ENCODE assay signal across 8 mouse cellular contexts in genomic region chr5:73642091-73642490, GRCm38 (mm10). TPM values are rescaled to one million over a fixed set of nuclear protein-coding genes. Genes with fewer than 3 reads are reported as not detected.
DNase-seq lines count a peak whose midpoint lies in the region; ATAC-seq and TF ChIP-seq lines count a peak whose summit lies in the region.

No protein-coding gene starts in this region.

- TF ChIP-seq CTCF in forebrain, postnatal 0 days (IDR thresholded peaks at IDR 0.05; ENCODE audit: low read depth), result peak; percentile 72
- peak; percentile 32; the same call in 1 of the 2 replicates for TF ChIP-seq CTCF in small intestine, adult 2 months (IDR thresholded peaks at IDR 0.05; ENCODE audit: extremely low read depth, insufficient read length, insufficient replicate concordance, low read depth, low read length)

- 0 out of 2 replicates have a peak, but pooled peaks cover 8% of the 10 kb centered on the region for H3K4me1 ChIP-seq in forebrain, postnatal 0 days (ENCODE audit: insufficient read depth)
- H3K4me1 ChIP-seq in forebrain, embryonic 13.5 days, result peaks cover 13% of the 10 kb centered on the region
- H3K4me1 ChIP-seq in midbrain, embryonic 14.5 days (ENCODE audit: control insufficient read depth, insufficient read depth, low read length), result peaks cover 8% of the 10 kb centered on the region; the same call in 1 of the 2 replicates
- peaks cover 7% of the 10 kb centered on the region for H3K4me1 ChIP-seq in midbrain, embryonic 11.5 days (ENCODE audit: control insufficient read depth, insufficient read depth, low read length)
- peaks cover 3% of the 10 kb centered on the region for H3K4me1 ChIP-seq in small intestine, adult 2 months (ENCODE audit: control insufficient read depth, insufficient read depth, insufficient read length, low read length)

- WGBS in forebrain, postnatal 0 days, result 85% methylated on average over 4 of the region's 4 CpGs
- 84% methylated on average over 4 of the region's 4 CpGs for WGBS in forebrain, embryonic 13.5 days
- 79% methylated on average over 4 of the region's 4 CpGs for WGBS in midbrain, embryonic 14.5 days
- WGBS in midbrain, embryonic 11.5 days, result 75% methylated on average over 4 of the region's 4 CpGs
- 94% methylated on average over 4 of the region's 4 CpGs for WGBS in small intestine, adult 2 months

- H3K9ac ChIP-seq in forebrain, postnatal 0 days, result no peak overlapping the region
- H3K9ac ChIP-seq in forebrain, embryonic 13.5 days, result no peak overlapping the region
- H3K9ac ChIP-seq in midbrain, embryonic 14.5 days (replicated peaks; ENCODE audit: low read length), result no peak overlapping the region
- H3K9ac ChIP-seq in midbrain, embryonic 11.5 days (ENCODE audit: low read length), result no peak overlapping the region

- no peaks in the 10 kb centered on the region for H3K9me3 ChIP-seq in forebrain, postnatal 0 days (ENCODE audit: low read length)
- H3K9me3 ChIP-seq in forebrain, embryonic 13.5 days (replicated peaks), result no peaks in the 10 kb centered on the region
- H3K9me3 ChIP-seq in midbrain, embryonic 14.5 days (ENCODE audit: control insufficient read depth, low read length), result no peaks in the 10 kb centered on the region
- H3K9me3 ChIP-seq in midbrain, embryonic 11.5 days (ENCODE audit: control insufficient read depth, low read length), result no peaks in the 10 kb centered on the region

- H3K4me2 ChIP-seq in forebrain, postnatal 0 days (ENCODE audit: low read depth), result no peak overlapping the region
- no peak overlapping the region for H3K4me2 ChIP-seq in forebrain, embryonic 13.5 days
- H3K4me2 ChIP-seq in midbrain, embryonic 14.5 days (ENCODE audit: low read length), result no peak overlapping the region
- H3K4me2 ChIP-seq in midbrain, embryonic 11.5 days, result no peak overlapping the region

- ATAC-seq in forebrain, postnatal 0 days, result no peak
- no peak for ATAC-seq in forebrain, embryonic 13.5 days
- ATAC-seq in midbrain, embryonic 14.5 days (ENCODE audit: low FRiP score, low TSS enrichment), result no peak
- ATAC-seq in midbrain, embryonic 11.5 days (ENCODE audit: low FRiP score), result no peak

- peaks cover 16% of the 10 kb centered on the region for H3K36me3 ChIP-seq in forebrain, postnatal 0 days (ENCODE audit: insufficient read depth)
- H3K36me3 ChIP-seq in forebrain, embryonic 13.5 days (ENCODE audit: poor library complexity, severe bottlenecking), result peaks cover 33% of the 10 kb centered on the region
- peaks cover 19% of the 10 kb centered on the region; the same call in 1 of the 2 replicates for H3K36me3 ChIP-seq in midbrain, embryonic 14.5 days (ENCODE audit: control insufficient read depth, insufficient read depth, low read length)
- H3K36me3 ChIP-seq in midbrain, embryonic 11.5 days (ENCODE audit: control insufficient read depth, insufficient read depth, low read length), result no peaks in the 10 kb centered on the region
- H3K36me3 ChIP-seq in small intestine, adult 2 months (ENCODE audit: control insufficient read depth, insufficient read depth, low read length), result no peaks in the 10 kb centered on the region

- no peaks in the 10 kb centered on the region for H3K27me3 ChIP-seq in forebrain, postnatal 0 days (ENCODE audit: insufficient read depth, low read length)
- no peaks in the 10 kb centered on the region for H3K27me3 ChIP-seq in forebrain, embryonic 13.5 days
- no peaks in the 10 kb centered on the region for H3K27me3 ChIP-seq in midbrain, embryonic 14.5 days (ENCODE audit: control insufficient read depth, insufficient read depth, low read length)
- 0 out of 2 replicates have a peak, but pooled peaks cover 2% of the 10 kb centered on the region for H3K27me3 ChIP-seq in midbrain, embryonic 11.5 days (ENCODE audit: control insufficient read depth, insufficient read depth, low read length)
- peaks cover 1% of the 10 kb centered on the region; the same call in 1 of the 2 replicates for H3K27me3 ChIP-seq in small intestine, adult 2 months (ENCODE audit: control insufficient read depth, insufficient read depth, low read length)

- TF ChIP-seq POLR2A in small intestine, adult 2 months (IDR thresholded peaks at IDR 0.05; ENCODE audit: low read depth, low read length), result no peak

- DNase-seq in forebrain, postnatal 0 days, result no peak
- peak; percentile 61 for DNase-seq in midbrain, embryonic 14.5 days
- no peak for DNase-seq in midbrain, embryonic 11.5 days (ENCODE audit: low spot score, missing footprints)
- DNase-seq in c-Kit-negative CD71-positive TER-119-positive erythroid progenitor cells, embryonic 14.5 days (ENCODE audit: low read depth, low spot score), result peak; percentile 4
- no peak for DNase-seq in cerebellum, adult 11 months
- no peak for DNase-seq in cerebellum, adult 9-10 months

- no peak overlapping the region for H3K4me3 ChIP-seq in forebrain, postnatal 0 days (ENCODE audit: low read depth, low read length)
- H3K4me3 ChIP-seq in forebrain, embryonic 13.5 days, result no peak overlapping the region
- H3K4me3 ChIP-seq in midbrain, embryonic 14.5 days (replicated peaks; ENCODE audit: low read depth, low read length), result no peak overlapping the region
- no peak overlapping the region for H3K4me3 ChIP-seq in midbrain, embryonic 11.5 days (ENCODE audit: low read depth, low read length)
- no peak overlapping the region for H3K4me3 ChIP-seq in small intestine, adult 2 months (ENCODE audit: low read depth, low read length)

- no peak overlapping the region for H3K27ac ChIP-seq in forebrain, postnatal 0 days (ENCODE audit: low read depth, low read length)
- H3K27ac ChIP-seq in forebrain, embryonic 13.5 days, result no peak overlapping the region
- H3K27ac ChIP-seq in midbrain, embryonic 14.5 days (replicated peaks; ENCODE audit: low read depth, low read length), result no peak overlapping the region
- no peak overlapping the region for H3K27ac ChIP-seq in midbrain, embryonic 11.5 days (ENCODE audit: low read depth, low read length)
- no peak overlapping the region for H3K27ac ChIP-seq in small intestine, adult 2 months (ENCODE audit: insufficient read depth, low read depth, low read length)

RNA-seq across cellular contexts. Expression of gene Sgcb, which starts 5.5 kb away (rescaled TPM):
- total RNA-seq in forebrain, postnatal 0 days (2014; rRNA removed), result 17.1 and 17.5 TPM in 2 replicates
- 25.3 and 37.8 TPM in 2 replicates for polyA plus RNA-seq in forebrain, postnatal 0 days (2015; fragmentation: Nextera tagmentation; extraction: Ambion mirVana)
- polyA plus RNA-seq in forebrain, embryonic 13.5 days (2015; fragmentation: Nextera tagmentation; extraction: Ambion mirVana), result 20.5 and 22.3 TPM in 2 replicates
- 30.8 and 32.2 TPM in 2 replicates for polyA plus RNA-seq in midbrain, embryonic 14.5 days (2014; fragmentation: Nextera tagmentation; extraction: Ambion mirVana)
- 20.4 and 23.3 TPM in 2 replicates for polyA plus RNA-seq in midbrain, embryonic 11.5 days (2014; fragmentation: Nextera tagmentation; extraction: Ambion mirVana)
- 0.67 and 1.1 TPM in 2 replicates for polyA plus RNA-seq in small intestine, adult 2 months (2012; rRNA removed)

RNA-seq across cellular contexts. Expression of gene Spata18, which starts 9.1 kb away (rescaled TPM):
- total RNA-seq in forebrain, postnatal 0 days (2014; rRNA removed), result 1.5 and 2.6 TPM in 2 replicates
- polyA plus RNA-seq in forebrain, postnatal 0 days (2015; fragmentation: Nextera tagmentation; extraction: Ambion mirVana), result 1.1 and 2.2 TPM in 2 replicates
- polyA plus RNA-seq in forebrain, embryonic 13.5 days (2015; fragmentation: Nextera tagmentation; extraction: Ambion mirVana), result 0.34 and 0.71 TPM in 2 replicates
- 0.21 TPM in 1 of 2 replicates, not detected in the other for polyA plus RNA-seq in midbrain, embryonic 14.5 days (2014; fragmentation: Nextera tagmentation; extraction: Ambion mirVana)
- 0.10 and 0.12 TPM in 2 replicates for polyA plus RNA-seq in midbrain, embryonic 11.5 days (2014; fragmentation: Nextera tagmentation; extraction: Ambion mirVana)
- polyA plus RNA-seq in small intestine, adult 2 months (2012; rRNA removed), result 0.14 TPM in 1 of 2 replicates, not detected in the other

RNA-seq across cellular contexts. Expression of gene Lrrc66, which starts 9.8 kb away (rescaled TPM):
- total RNA-seq in forebrain, postnatal 0 days (2014; rRNA removed), result 0.14 TPM in 1 of 2 replicates, not detected in the other
- polyA plus RNA-seq in forebrain, postnatal 0 days (2015; fragmentation: Nextera tagmentation; extraction: Ambion mirVana), result not detected in 2 replicates
- not detected in 2 replicates for polyA plus RNA-seq in forebrain, embryonic 13.5 days (2015; fragmentation: Nextera tagmentation; extraction: Ambion mirVana)
- not detected in 2 replicates for polyA plus RNA-seq in midbrain, embryonic 14.5 days (2014; fragmentation: Nextera tagmentation; extraction: Ambion mirVana)
- 0.04 TPM in 1 of 2 replicates, not detected in the other for polyA plus RNA-seq in midbrain, embryonic 11.5 days (2014; fragmentation: Nextera tagmentation; extraction: Ambion mirVana)
- polyA plus RNA-seq in small intestine, adult 2 months (2012; rRNA removed), result 6.2 and 14.8 TPM in 2 replicates

Comparison
In these comparisons a context has a peak if more than half of its experiments do, and no peak if none do; other contexts are left out.
1. DNase-seq: peak in midbrain, embryonic 14.5 days (single experiment) and c-Kit-negative CD71-positive TER-119-positive erythroid progenitor cells, embryonic 14.5 days (single experiment); none in forebrain, postnatal 0 days (single experiment), midbrain, embryonic 11.5 days (single experiment), cerebellum, adult 11 months (single experiment) and cerebellum, adult 9-10 months (single experiment).
2. RNA of gene Sgcb, which starts 5.5 kb away (polyA plus RNA-seq): 25.3 to 37.8 TPM in forebrain, postnatal 0 days, 30.8 to 32.2 TPM in midbrain, embryonic 14.5 days, 20.5 to 22.3 TPM in forebrain, embryonic 13.5 days and 20.4 to 23.3 TPM in midbrain, embryonic 11.5 days; 0.67 to 1.1 TPM in small intestine, adult 2 months; every median in the first group is over 10 times any median in the second.